Mouse (Mus musculus): ENCODE measurements around the gene Eprs. TPM values are rescaled to one million over a fixed set of nuclear protein-coding genes. Genes with fewer than 3 reads are reported as not detected.
"Not testable (repeated sequence)": the region's sequence is repeated elsewhere in the genome, so short reads cannot be mapped to it uniquely, and the experiment has no call there.

The Eprs gene
- total RNA-seq (2021): 10 to 100 TPM; 71.6 to 79.3 TPM
- long read RNA-seq, experiment 1, full-length matches to known transcripts: 80 of 135 reads
- long read RNA-seq, experiment 1, partial matches to known transcripts: 7 of 135 reads
- long read RNA-seq, experiment 1, other reads (novel, unspliced or antisense): 48 of 135 reads
- long read RNA-seq, experiment 2, full-length matches to known transcripts: 68 of 120 reads
- long read RNA-seq, experiment 2, partial matches to known transcripts: 7 of 120 reads
- long read RNA-seq, experiment 2, other reads (novel, unspliced or antisense): 45 of 120 reads

- intact Hi-C loops (cut with DNase I): loop anchor here (2.0 kb wide), 1 partner anchor 30 kb away; the partner anchor contains the start of gene Bpnt1
- Histone ChIP-seq H3K4me3 (peak within 1 kb of the TSS; percentile 91), H3K27ac (peak within 1 kb of the TSS; percentile 93)
- peak; percentile 99 for DNase-seq (ENCODE audit: extremely low spot score in 1 of 2, low spot score in 2 of 2)
- TF ChIP-seq CTCF (IDR thresholded peaks at IDR 0.05): no peak
Measured at GRCm38 (mm10) chr1:185362677-185363520, at the start of gene Eprs. Eprs (plus strand) TSS chr1:185363044.

- DNase-seq (ENCODE audit: extremely low spot score in 1 of 2, low spot score in 2 of 2): no peak
- TF ChIP-seq CTCF (IDR thresholded peaks at IDR 0.05): no peak
- intact Hi-C loops (cut with DNase I): no loop called here
- no peak overlapping the region for H3K4me3 ChIP-seq
- no peak overlapping the region for H3K27ac ChIP-seq
Measured at GRCm38 (mm10) chr1:185314546-185314945, 48.3 kb upstream of the Eprs start.

GRCm38 (mm10) chr1:185315846-185316568 is 46.8 kb upstream of the Eprs start:
- no peak for DNase-seq (ENCODE audit: extremely low spot score in 1 of 2, low spot score in 2 of 2)
- no peak overlapping the region for H3K27ac ChIP-seq
- H3K4me3 ChIP-seq: no peak overlapping the region
- intact Hi-C loops (cut with DNase I): no loop called here
- TF ChIP-seq CTCF (IDR thresholded peaks at IDR 0.05): no peak

- DNase-seq (ENCODE audit: extremely low spot score in 1 of 2, low spot score in 2 of 2); intact Hi-C loops (cut with DNase I); H3K4me3 ChIP-seq; H3K27ac ChIP-seq: not testable (repeated sequence)
Measured at GRCm38 (mm10) chr1:185327754-185328345, 35.0 kb upstream of the Eprs start.

- intact Hi-C loops (cut with DNase I): no loop called here
- no peak; the same call in 1 of the 2 replicates for TF ChIP-seq CTCF (IDR thresholded peaks at IDR 0.05)
- Histone ChIP-seq H3K4me3 (peak within 1 kb of the TSS; percentile 89), H3K27ac (peak within 1 kb of the TSS; percentile 91)
- DNase-seq (ENCODE audit: extremely low spot score in 1 of 2, low spot score in 2 of 2): peak; percentile 87 to 92
Measured at GRCm38 (mm10) chr1:185328721-185329610, 33.9 kb upstream of the Eprs start, which contains the start of gene Iars2. Iars2 (minus strand) TSS chr1:185329396.

- no peak for DNase-seq (ENCODE audit: extremely low spot score in 1 of 2, low spot score in 2 of 2)
- TF ChIP-seq CTCF (IDR thresholded peaks at IDR 0.05): no peak
- no peak overlapping the region for H3K4me3 ChIP-seq
- no peak overlapping the region for H3K27ac ChIP-seq
- intact Hi-C loops (cut with DNase I): no loop called here
Measured at GRCm38 (mm10) chr1:185329851-185330250, 33.0 kb upstream of the Eprs start.

- Histone ChIP-seq H3K4me3 (peak overlapping the region; percentile 95), H3K27ac (peak overlapping the region; percentile 93)
- intact Hi-C loops (cut with DNase I): no loop called here
- peak; percentile 13 for TF ChIP-seq CTCF (IDR thresholded peaks at IDR 0.05)
- DNase-seq (ENCODE audit: extremely low spot score in 1 of 2, low spot score in 2 of 2): no peak
Measured at GRCm38 (mm10) chr1:185331364-185331763, 31.5 kb upstream of the Eprs start.

- DNase-seq (ENCODE audit: extremely low spot score in 1 of 2, low spot score in 2 of 2): peak; percentile 84 to 89
- intact Hi-C loops (cut with DNase I): loop anchor here (2.0 kb wide), 1 partner anchor 31 kb away; the partner anchor contains the start of gene Eprs
- TF ChIP-seq CTCF (IDR thresholded peaks at IDR 0.05): no peak
- H3K4me3 ChIP-seq: peak within 1 kb of the TSS; percentile 95
- H3K27ac ChIP-seq: peak within 1 kb of the TSS; percentile 93
Measured at GRCm38 (mm10) chr1:185331983-185332430, 30.8 kb upstream of the Eprs start, which contains the start of gene Bpnt1. Bpnt1 (plus strand) TSS chr1:185332149.

- Histone ChIP-seq H3K27ac (no peak overlapping the region), H3K4me3 (no peak overlapping the region)
- TF ChIP-seq CTCF (IDR thresholded peaks at IDR 0.05): no peak
- DNase-seq (ENCODE audit: extremely low spot score in 1 of 2, low spot score in 2 of 2): no peak
- intact Hi-C loops (cut with DNase I): loop anchor here (2.0 kb wide), 1 partner anchor 29 kb away; the partner anchor contains the start of gene Eprs
Measured at GRCm38 (mm10) chr1:185333651-185334050, 29.2 kb upstream of the Eprs start.

- no peak for DNase-seq (ENCODE audit: extremely low spot score in 1 of 2, low spot score in 2 of 2)
- intact Hi-C loops (cut with DNase I): no loop called here
- Histone ChIP-seq H3K27ac (no peak overlapping the region), H3K4me3 (no peak overlapping the region)
- TF ChIP-seq CTCF (IDR thresholded peaks at IDR 0.05): no peak
Measured at GRCm38 (mm10) chr1:185334136-185334535, 28.7 kb upstream of the Eprs start.

All from left cerebral cortex, adult 2 months (tissue).